Mouse (Mus musculus): ENCODE results near the gene Taar7a.

Taar7a gene

GRCm38 (mm10) chr10:23993381-23993780, at the start of gene Taar7a:
Gene Taar7a, minus strand, starts transcription at chr10:23993481.
- DNase-seq (ENCODE audit: low spot score), result no peak

- no peak for DNase-seq (ENCODE audit: low spot score)
These were observed 47.0 kb upstream of the Taar7a start for GRCm38 (mm10) chr10:24040120-24040869.

- no peak for DNase-seq (ENCODE audit: low spot score)
These were observed 44.0 kb upstream of the Taar7a start, which contains the start of gene Taar7e for GRCm38 (mm10) chr10:24037314-24037713. Gene Taar7e, plus strand, starts transcription at chr10:24037614.

- DNase-seq (ENCODE audit: low spot score), result no peak
These were observed 38.1 kb upstream of the Taar7a start for GRCm38 (mm10) chr10:24031347-24031746.

- no peak for DNase-seq (ENCODE audit: low spot score)
These were observed 33.6 kb upstream of the Taar7a start, which contains the start of gene Taar7d for GRCm38 (mm10) chr10:24026922-24027321. Gene Taar7d, plus strand, starts transcription at chr10:24027222.

GRCm38 (mm10) chr10:24008143-24008542, 14.9 kb upstream of the Taar7a start:
- DNase-seq (ENCODE audit: low spot score), result no peak

GRCm38 (mm10) chr10:24007034-24007433, 13.8 kb upstream of the Taar7a start:
- no peak for DNase-seq (ENCODE audit: low spot score)

- DNase-seq (ENCODE audit: low spot score), result no peak
These were observed 13.2 kb upstream of the Taar7a start for GRCm38 (mm10) chr10:24006442-24006841.

- no peak for DNase-seq (ENCODE audit: low spot score)
These were observed 6.4 kb upstream of the Taar7a start, which contains the start of gene Taar7b for GRCm38 (mm10) chr10:23999639-24000038. Gene Taar7b, plus strand, starts transcription at chr10:23999939.

- no peak for DNase-seq (ENCODE audit: low spot score)
These were observed 6.9 kb downstream of the Taar7a start for GRCm38 (mm10) chr10:23986419-23986818.

- DNase-seq (ENCODE audit: low spot score), result no peak
These were observed 7.7 kb downstream of the Taar7a start, which contains the start of gene Taar6 for GRCm38 (mm10) chr10:23985546-23985945. Gene Taar6, minus strand, starts transcription at chr10:23985646.

- DNase-seq (ENCODE audit: low spot score), result peak; percentile 28
These were observed 14.2 kb downstream of the Taar7a start for GRCm38 (mm10) chr10:23978901-23979705.

GRCm38 (mm10) chr10:23977958-23978357, 15.3 kb downstream of the Taar7a start:
- DNase-seq (ENCODE audit: low spot score), result no peak

- no peak for DNase-seq (ENCODE audit: low spot score)
These were observed 22.0 kb downstream of the Taar7a start for GRCm38 (mm10) chr10:23971256-23971655.

- no peak for DNase-seq (ENCODE audit: low spot score)
These were observed 22.6 kb downstream of the Taar7a start, which contains the start of gene Taar5 for GRCm38 (mm10) chr10:23970656-23971165. Gene Taar5, plus strand, starts transcription at chr10:23970706.

GRCm38 (mm10) chr10:23964921-23965610, 28.2 kb downstream of the Taar7a start:
- no peak for DNase-seq (ENCODE audit: low spot score)

GRCm38 (mm10) chr10:23963444-23963843, 29.8 kb downstream of the Taar7a start:
- no peak for DNase-seq (ENCODE audit: low spot score)

GRCm38 (mm10) chr10:23960444-23960915, 32.8 kb downstream of the Taar7a start, which contains the start of gene Taar4:
Gene Taar4, plus strand, starts transcription at chr10:23960494.
- no peak for DNase-seq (ENCODE audit: low spot score)

- no peak for DNase-seq (ENCODE audit: low spot score)
These were observed 34.2 kb downstream of the Taar7a start for GRCm38 (mm10) chr10:23959071-23959470.

- DNase-seq (ENCODE audit: low spot score), result no peak
These were observed 41.6 kb downstream of the Taar7a start for GRCm38 (mm10) chr10:23951714-23952113.

GRCm38 (mm10) chr10:23949508-23950005, 43.7 kb downstream of the Taar7a start, which contains the start of gene Taar3:
Gene Taar3, plus strand, starts transcription at chr10:23949558.
- no peak for DNase-seq (ENCODE audit: low spot score)
